Mouse (Mus musculus) erythroblast, embryonic 14.5 days (primary cell): ENCODE results near the gene Slc6a12.

Experiments used
- GATA1 ChIP-seq: IDR thresholded peaks from 2 replicates; pipeline ENCODE4 v1.6.1; 2012; ENCODE audit warnings: low read length, inconsistent platforms, mixed read lengths
- TAL1 ChIP-seq: IDR thresholded peaks from 3 replicates; pipeline ENCODE4 v1.6.1; 2012; ENCODE audit warnings: low read length, inconsistent platforms, mixed read lengths

GRCm38 (mm10) chr6:121401826-121402660, 59.2 kb downstream of the Slc6a12 start:
- TF ChIP-seq TAL1 (no peak), GATA1 (no peak)
